Mouse (Mus musculus) hindbrain, embryonic 14.5 days (tissue): ENCODE results near the gene Ell2. TPM values are rescaled to one million over a fixed set of nuclear protein-coding genes. Genes with fewer than 3 reads are reported as not detected.

Experiments
- ATAC-seq: fragments of 200-750 bp; cut with Nextera tagmentation; 2 replicates; pipeline ENCODE4 v1.8.0; 2017; ENCODE audit warnings: moderate number of reproducible peaks, mild to moderate bottlenecking, moderate TSS enrichment, moderate library complexity; ENCODE audit not compliant: low FRiP score
- DNase-seq: peaks from one replicate; pipeline ENCODE4 v3.0.0-alpha.2; 2015; ENCODE audit warnings: low spot score
- H3K27ac ChIP-seq: fragments of 300-500 bp; sonication (generic); 2 replicates; pipeline ENCODE4 v1.5.1; 2014; ENCODE audit warnings: mild to moderate bottlenecking, moderate library complexity
- H3K27me3 ChIP-seq: fragments of 300-500 bp; sonication (generic); 2 replicates; pipeline ENCODE4 v1.6.1; 2014; ENCODE audit warnings: mild to moderate bottlenecking, low read length, mixed read lengths; ENCODE audit not compliant: control insufficient read depth, insufficient read depth
- H3K36me3 ChIP-seq: fragments of 300-500 bp; sonication (generic); replicated peaks from 2 replicates; pipeline ENCODE4 v1.6.1; 2014; ENCODE audit not compliant: control insufficient read depth, insufficient read depth
- H3K4me1 ChIP-seq: fragments of 300-500 bp; sonication (generic); replicated peaks from 2 replicates; pipeline ENCODE4 v1.6.1; 2014; ENCODE audit warnings: antibody characterized with exemption, low read length, mixed read lengths; ENCODE audit not compliant: control insufficient read depth, insufficient read depth
- H3K4me2 ChIP-seq: fragments of 300-500 bp; sonication (generic); replicated peaks from 2 replicates; pipeline ENCODE4 v1.6.1; 2014; ENCODE audit warnings: mild to moderate bottlenecking, moderate library complexity
- H3K4me3 ChIP-seq: fragments of 300-500 bp; sonication (generic); replicated peaks from 2 replicates; pipeline ENCODE4 v1.5.1; 2014; ENCODE audit warnings: mild to moderate bottlenecking, low read length
- H3K9ac ChIP-seq: fragments of 300-500 bp; sonication (generic); 2 replicates; pipeline ENCODE4 v1.6.1; 2014
- H3K9me3 ChIP-seq: fragments of 300-500 bp; sonication (generic); 2 replicates; pipeline ENCODE4 v1.6.1; 2016; ENCODE audit warnings: low read length; ENCODE audit not compliant: control insufficient read depth
- WGBS: fragments of 180-500 bp; shearing (Covaris S2); extraction: QIAGEN DNeasy Blood & Tissue Kit; methylation state at CpG from one replicate; pipeline ENCODE4 v1.1.7; 2014; 5-methylcytosine and 5-hydroxymethylcytosine counted together
- polyA plus RNA-seq: library from polyadenylated mRNA; unstranded; fragments of >200 nt; fragmentation: Nextera tagmentation; extraction: Ambion mirVana; gene quantifications from 2 replicates; pipeline ENCODE4 v1.2.1, GENCODE M21; 2014

Gene Ell2
- polyA plus RNA-seq, 1 experiment from 2014 or later = 2.4 TPM

DNA sequence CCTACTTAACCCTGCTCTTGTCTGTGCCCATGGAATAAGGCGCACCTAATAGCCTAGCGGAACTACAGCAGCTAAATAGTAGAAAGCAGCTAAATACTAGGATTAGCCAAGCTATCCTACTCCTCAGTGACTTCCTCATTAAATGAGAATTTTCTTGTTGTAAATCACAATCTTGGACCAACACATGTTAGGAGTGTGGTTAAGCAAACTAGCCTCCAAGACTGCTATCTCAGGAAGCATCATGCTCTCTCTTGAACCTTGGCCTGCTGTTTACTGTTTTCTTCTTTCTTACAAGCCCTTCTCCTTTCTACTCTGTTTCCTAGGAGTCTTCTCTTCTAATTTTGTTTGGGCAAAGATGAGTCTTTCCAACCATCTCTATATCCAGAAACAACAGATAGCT lies 110.6 kb downstream of the Ell2 start:
- no peaks in the 10 kb centered on the region for H3K36me3 ChIP-seq
- WGBS = 96% methylated on average over 2 of the region's 2 CpGs
- ATAC-seq = no peak

DNA sequence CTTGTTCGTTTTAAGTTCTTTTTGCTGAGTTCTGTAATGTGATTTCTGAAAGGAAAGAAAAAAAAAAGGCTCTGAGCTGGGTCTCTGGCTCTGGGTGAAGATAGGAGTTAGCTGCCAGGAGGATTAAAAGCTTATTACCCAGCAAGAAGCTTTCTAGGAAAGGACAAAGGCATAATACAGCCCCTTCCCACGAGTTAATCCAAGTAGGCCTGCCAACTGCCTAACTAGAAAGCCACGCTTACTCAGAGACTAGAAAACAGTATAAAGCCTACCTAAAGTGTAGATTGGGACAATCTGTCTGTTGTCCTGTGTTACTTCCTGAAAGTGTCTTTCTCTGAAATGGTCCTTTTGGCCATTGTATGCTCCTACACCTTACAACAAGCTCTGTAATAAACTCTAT lies 111.9 kb downstream of the Ell2 start:
- H3K9me3 ChIP-seq = no peaks in the 10 kb centered on the region
- H3K4me1 ChIP-seq = no peaks in the 10 kb centered on the region
- no peak overlapping the region for H3K4me2 ChIP-seq
- H3K27ac ChIP-seq = no peak overlapping the region
- DNase-seq (no peak), ATAC-seq (no peak)
- no peaks in the 10 kb centered on the region for H3K27me3 ChIP-seq
- H3K9ac ChIP-seq = no peak overlapping the region
- H3K4me3 ChIP-seq = no peak overlapping the region
- H3K36me3 ChIP-seq = no peaks in the 10 kb centered on the region
- WGBS = 56% methylated on average over 3 of the region's 3 CpGs

More for the DNA sequence above, 110.6 kb downstream of the Ell2 start:
- H3K9me3 ChIP-seq = no peaks in the 10 kb centered on the region
- H3K27me3 ChIP-seq = no peaks in the 10 kb centered on the region
- H3K4me1 ChIP-seq = no peaks in the 10 kb centered on the region
- DNase-seq = no peak
- no peak overlapping the region for H3K4me3 ChIP-seq
- no peak overlapping the region for H3K9ac ChIP-seq
- H3K4me2 ChIP-seq = no peak overlapping the region
- H3K27ac ChIP-seq = no peak overlapping the region

DNA sequence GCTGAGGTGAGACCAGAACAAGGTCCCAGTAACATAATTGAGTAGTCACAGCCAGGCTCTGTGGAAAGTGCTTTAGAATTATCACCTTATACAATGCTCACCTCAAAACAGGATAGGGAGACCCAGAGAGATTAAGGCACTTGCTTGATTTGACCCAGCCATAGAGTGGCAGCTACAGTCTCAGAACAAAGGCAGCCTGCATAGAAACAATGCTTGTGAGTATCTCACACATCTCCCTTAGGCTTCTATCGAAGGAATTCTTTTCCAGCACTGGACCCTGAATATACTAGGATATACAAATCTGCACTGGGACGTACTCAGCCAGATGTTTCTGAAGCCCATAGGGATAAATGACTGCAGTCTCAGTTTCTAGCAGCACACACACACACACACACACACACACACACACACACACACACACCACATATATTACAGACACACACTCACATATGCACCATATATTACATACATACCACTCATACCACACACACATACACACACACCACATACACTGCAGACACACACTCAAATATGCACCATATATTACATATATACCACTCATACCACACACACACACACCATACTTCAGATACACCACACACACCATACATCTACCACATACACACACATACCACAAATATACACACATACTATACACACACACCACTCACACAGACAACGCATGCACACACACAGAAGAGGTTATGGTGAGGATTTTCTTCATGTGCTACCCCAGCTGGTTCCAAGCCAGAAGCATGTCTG lies 112.6 kb downstream of the Ell2 start:
- no peak for ATAC-seq
- no peak overlapping the region for H3K27ac ChIP-seq
- no peak for DNase-seq
- H3K4me2 ChIP-seq = no peak overlapping the region
- H3K9me3 ChIP-seq = no peaks in the 10 kb centered on the region
- WGBS = 84% methylated on average over 3 of the region's 3 CpGs
- H3K36me3 ChIP-seq = no peaks in the 10 kb centered on the region
- no peaks in the 10 kb centered on the region for H3K4me1 ChIP-seq
- H3K9ac ChIP-seq = no peak overlapping the region
- no peaks in the 10 kb centered on the region for H3K27me3 ChIP-seq
- H3K4me3 ChIP-seq = no peak overlapping the region

DNA sequence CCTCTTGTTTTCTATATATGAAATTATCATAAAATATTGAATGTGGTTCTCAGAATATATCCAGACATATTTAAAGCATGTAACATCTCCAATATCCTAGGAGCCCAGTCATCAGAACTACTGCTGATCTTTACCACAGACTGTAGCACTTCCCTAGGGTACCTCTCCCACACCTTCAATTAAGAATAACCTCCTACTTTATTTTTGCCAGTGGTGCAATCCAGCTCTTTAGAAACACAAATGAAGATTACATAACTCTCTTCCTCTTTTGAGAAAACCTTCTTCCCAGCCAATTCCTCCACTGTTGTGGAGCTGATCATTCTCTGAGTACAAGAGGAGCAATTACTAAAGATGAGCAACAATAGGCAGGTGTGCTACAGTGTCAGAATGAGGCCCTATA lies 113.3 kb downstream of the Ell2 start:
- DNase-seq (no peak), ATAC-seq (no peak)
- H3K9ac ChIP-seq = no peak overlapping the region
- H3K9me3 ChIP-seq = no peaks in the 10 kb centered on the region
- H3K4me3 ChIP-seq = no peak overlapping the region
- H3K4me2 ChIP-seq = no peak overlapping the region
- H3K27ac ChIP-seq = no peak overlapping the region
- no peaks in the 10 kb centered on the region for H3K27me3 ChIP-seq
- H3K36me3 ChIP-seq = no peaks in the 10 kb centered on the region
- no peaks in the 10 kb centered on the region for H3K4me1 ChIP-seq

Other genes with a start within 250 kb of the Ell2 start
- 76.1 and 78.5 TPM in 2 replicates for gene Glrx, start 133.1 kb downstream of the Ell2 start, polyA plus RNA-seq
- gene Rhobtb3, start 237.2 kb downstream of the Ell2 start, polyA plus RNA-seq = 27.9 and 31.6 TPM in 2 replicates